In the genomic region with DNA sequence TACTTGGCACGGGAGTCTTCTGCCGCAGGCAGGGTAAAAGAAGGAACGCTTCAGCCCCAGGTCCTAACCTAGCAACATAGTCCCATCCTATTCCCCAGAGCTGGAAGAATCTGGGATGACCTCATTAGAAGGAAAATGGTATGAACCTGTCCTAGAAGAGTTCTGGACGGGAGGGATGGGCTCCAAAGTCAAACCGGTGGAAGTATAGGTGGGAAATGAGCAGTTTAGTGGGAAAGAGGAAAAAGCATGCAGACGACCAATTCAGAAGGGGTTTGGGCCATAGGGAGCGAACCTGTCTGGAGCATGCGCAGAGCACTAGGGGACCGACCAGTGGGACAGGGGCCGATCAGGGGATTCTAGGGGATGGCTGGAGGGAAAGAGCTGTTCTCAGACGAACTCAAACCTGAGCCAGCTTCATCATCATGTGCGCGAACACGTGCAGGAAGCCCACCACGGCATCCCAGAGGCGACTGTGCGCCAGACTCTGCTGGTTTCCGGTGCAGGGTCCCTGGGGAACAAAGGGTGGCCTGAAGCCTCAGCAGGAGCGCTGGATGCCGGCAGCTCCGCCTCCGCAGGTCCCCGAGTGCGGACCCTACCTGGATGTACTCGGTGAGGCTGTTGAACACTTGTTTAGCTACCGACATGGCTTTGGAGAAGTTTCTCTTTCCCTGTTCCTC, we compare ENCODE assay signal across 8 mouse cellular contexts. TPM values are rescaled to one million over a fixed set of nuclear protein-coding genes. Genes with fewer than 3 reads are reported as not detected.
DNase-seq lines count a peak whose midpoint lies in the region; ATAC-seq lines count a peak whose summit lies in the region.

No protein-coding gene starts in this region.

- 0 out of 2 replicates have a peak overlapping the region, but pooled peaks have one; percentile 10 for H3K27ac ChIP-seq in hindbrain, embryonic 15.5 days (replicated peaks)

- ATAC-seq in erythroid progenitor cell, adult 5-6 weeks (replicated peaks; ENCODE audit: low FRiP score, poor library complexity, severe bottlenecking), result peak; percentile 62; the same call in 1 of the 2 replicates
- peak; percentile 46 for ATAC-seq in hindbrain, embryonic 15.5 days (ENCODE audit: low FRiP score, low read depth)

- peak overlapping the region; percentile 37 for H3K4me3 ChIP-seq in hindbrain, embryonic 15.5 days

- H3K27me3 ChIP-seq in hindbrain, embryonic 15.5 days, result no peaks in the 10 kb centered on the region

- peak overlapping the region; percentile 36 for H3K9ac ChIP-seq in hindbrain, embryonic 15.5 days

- H3K9me3 ChIP-seq in hindbrain, embryonic 15.5 days, result no peaks in the 10 kb centered on the region

- peaks cover 18% of the 10 kb centered on the region for H3K4me1 ChIP-seq in hindbrain, embryonic 15.5 days (replicated peaks)

- DNase-seq in 3T3-L1 (ENCODE audit: low read depth, low spot score), result peak; percentile 11
- DNase-seq in ES-CJ7 (ENCODE audit: low read depth, low spot score), result peak; percentile 83
- DNase-seq in mesoderm, embryonic 11.5 days (ENCODE audit: low read depth, low spot score), result peak; percentile 72
- peak; percentile 61 for DNase-seq in thymus, postnatal 14 days
- DNase-seq in adrenal gland, postnatal 10 days, result no peak
- no peak for DNase-seq in cerebellum, adult 9-10 months

- no peaks in the 10 kb centered on the region for H3K36me3 ChIP-seq in hindbrain, embryonic 15.5 days

- peak overlapping the region; percentile 72 for H3K4me2 ChIP-seq in hindbrain, embryonic 15.5 days

- WGBS in hindbrain, embryonic 15.5 days, result 1% methylated on average over 26 of the region's 26 CpGs

RNA-seq across cellular contexts. Expression of a gene that starts 58.3 kb away (rescaled TPM):
- total RNA-seq in erythroid progenitor cell, adult 5-6 weeks (2015; ENCODE audit: low replicate concordance), result 13.0 and 23.1 TPM in 2 replicates
- 7.3 and 7.9 TPM in 2 replicates for total RNA-seq in erythroid progenitor cell, adult 5-6 weeks (2017; ENCODE audit: low replicate concordance)
- 10.6 and 10.8 TPM in 2 replicates for polyA plus RNA-seq in hindbrain, embryonic 15.5 days (2015; fragmentation: Nextera tagmentation; extraction: Ambion mirVana)
- total RNA-seq in adrenal gland, postnatal 10 days (2021), result 1 to 10 TPM; 3.3 to 4.9 TPM

RNA-seq across cellular contexts. Expression of a gene that starts 58.5 kb away (rescaled TPM):
- 83.8 and 161 TPM in 2 replicates for total RNA-seq in erythroid progenitor cell, adult 5-6 weeks (2015; ENCODE audit: low replicate concordance)
- total RNA-seq in erythroid progenitor cell, adult 5-6 weeks (2017; ENCODE audit: low replicate concordance), result 81.5 and 115 TPM in 2 replicates
- 283 and 294 TPM in 2 replicates for polyA plus RNA-seq in hindbrain, embryonic 15.5 days (2015; fragmentation: Nextera tagmentation; extraction: Ambion mirVana)
- 100 to 1,000 TPM; 240 to 250 TPM for total RNA-seq in adrenal gland, postnatal 10 days (2021)

Comparison
In these comparisons a context has a peak if more than half of its experiments do, and no peak if none do; other contexts are left out.
1. DNase-seq: peak in 3T3-L1 (single experiment), ES-CJ7 (single experiment), mesoderm, embryonic 11.5 days (single experiment) and thymus, postnatal 14 days (single experiment); none in adrenal gland, postnatal 10 days (single experiment) and cerebellum, adult 9-10 months (single experiment).